Mouse (Mus musculus) stomach, embryonic 14.5 days (tissue): Measurements from ENCODE around the gene Krt80. TPM values are rescaled to one million over a fixed set of nuclear protein-coding genes. Genes with fewer than 3 reads are reported as not detected.

Experiments
- ATAC-seq: fragments of 200-750 bp; cut with Nextera tagmentation; 2 replicates; pipeline ENCODE4 v1.8.0; 2017; ENCODE audit warnings: low read depth, moderate TSS enrichment; ENCODE audit not compliant: insufficient number of reproducible peaks, insufficient read depth, low FRiP score
- H3K27ac ChIP-seq: fragments of 300-500 bp; sonication (generic); 2 replicates; pipeline ENCODE4 v1.5.1; 2014; ENCODE audit warnings: mild to moderate bottlenecking, low read length, moderate library complexity, mixed read lengths
- H3K27me3 ChIP-seq: fragments of 300-500 bp; sonication (generic); 2 replicates; pipeline ENCODE4 v1.6.1; 2014; ENCODE audit warnings: low read length, control low read depth, mixed read lengths; ENCODE audit not compliant: control insufficient read depth, insufficient read depth
- H3K36me3 ChIP-seq: fragments of 300-500 bp; sonication (generic); 2 replicates; pipeline ENCODE4 v1.6.1; 2014; ENCODE audit warnings: mild to moderate bottlenecking, control low read depth, low read length, moderate library complexity, mixed read lengths; ENCODE audit not compliant: control insufficient read depth, insufficient read depth
- H3K4me1 ChIP-seq: fragments of 300-500 bp; sonication (generic); 2 replicates; pipeline ENCODE4 v1.6.1; 2014; ENCODE audit warnings: low read length, control low read depth, mixed read lengths; ENCODE audit not compliant: control insufficient read depth, insufficient read depth
- H3K4me2 ChIP-seq: fragments of 300-500 bp; sonication (generic); replicated peaks from 2 replicates; pipeline ENCODE4 v1.6.1; 2014; ENCODE audit warnings: low read depth, low read length, control low read depth
- H3K4me3 ChIP-seq: fragments of 300-500 bp; sonication (generic); 2 replicates; pipeline ENCODE4 v1.5.1; 2014; ENCODE audit warnings: low read depth, low read length, control low read depth
- H3K9ac ChIP-seq: fragments of 300-500 bp; sonication (generic); replicated peaks from 2 replicates; pipeline ENCODE4 v1.6.1; 2014; ENCODE audit warnings: low read depth, mild to moderate bottlenecking, control low read depth, low read length, moderate library complexity, mixed read lengths
- H3K9me3 ChIP-seq: fragments of 300-500 bp; sonication (generic); 2 replicates; pipeline ENCODE4 v1.6.1; 2016; ENCODE audit warnings: low read depth, low read length, control low read depth; ENCODE audit not compliant: control insufficient read depth
- WGBS: fragments of 180-500 bp; shearing (Covaris S2); extraction: QIAGEN DNeasy Blood & Tissue Kit; methylation state at CpG from one replicate; pipeline ENCODE4 v1.1.7; 2014; 5-methylcytosine and 5-hydroxymethylcytosine counted together
- polyA plus RNA-seq: library from polyadenylated mRNA; unstranded; fragments of >200 nt; fragmentation: Nextera tagmentation; extraction: Ambion mirVana; gene quantifications from 2 replicates; pipeline ENCODE4 v1.2.1, GENCODE M21; 2014

Gene Krt80
- polyA plus RNA-seq, 1 experiment from 2014 or later, result 2.4 TPM

- H3K4me3 ChIP-seq, result no peak overlapping the region
- no peaks in the 10 kb centered on the region for H3K27me3 ChIP-seq
- 74% methylated on average over 2 of the region's 2 CpGs for WGBS
- H3K4me2 ChIP-seq, result no peak overlapping the region
- H3K4me1 ChIP-seq, result no peaks in the 10 kb centered on the region
- H3K27ac ChIP-seq, result no peak overlapping the region
- no peak for ATAC-seq
- H3K9ac ChIP-seq, result no peak overlapping the region
- H3K9me3 ChIP-seq, result no peaks in the 10 kb centered on the region
- no peaks in the 10 kb centered on the region for H3K36me3 ChIP-seq
Observed at GRCm38 (mm10) chr15:101397683-101398082, 27.7 kb upstream of the Krt80 start.

GRCm38 (mm10) chr15:101396921-101397320 lies 27.0 kb upstream of the Krt80 start:
- Histone ChIP-seq H3K4me3 (no peak overlapping the region), H3K9me3 (no peaks in the 10 kb centered on the region), H3K27ac (no peak overlapping the region), H3K27me3 (no peaks in the 10 kb centered on the region), H3K9ac (no peak overlapping the region), H3K4me1 (no peaks in the 10 kb centered on the region), H3K36me3 (no peaks in the 10 kb centered on the region), H3K4me2 (no peak overlapping the region)
- 67% methylated on average over 3 of the region's 3 CpGs for WGBS
- no peak for ATAC-seq

DNA sequence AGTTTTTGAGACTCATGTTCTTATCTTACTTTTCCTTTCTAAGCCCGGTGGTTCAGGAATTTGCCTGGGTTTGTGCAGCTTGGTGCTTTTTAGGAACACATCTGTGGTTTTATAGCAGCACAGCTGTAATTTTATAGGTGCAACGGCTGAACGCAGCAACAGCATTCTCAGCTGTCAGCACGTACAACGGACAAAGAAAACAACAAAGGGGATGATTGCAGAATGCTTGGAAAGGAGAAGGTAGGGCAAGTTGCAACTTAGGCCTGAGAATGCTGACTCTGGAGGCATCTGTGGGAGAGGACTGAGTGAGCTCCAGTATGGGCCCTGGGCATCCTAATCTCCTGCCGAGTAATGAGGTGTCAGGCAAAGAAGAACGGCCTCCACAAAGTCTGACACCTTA lies 26.5 kb upstream of the Krt80 start:
- Histone ChIP-seq H3K9me3 (no peaks in the 10 kb centered on the region), H3K9ac (no peak overlapping the region), H3K27me3 (no peaks in the 10 kb centered on the region), H3K36me3 (no peaks in the 10 kb centered on the region), H3K4me1 (no peaks in the 10 kb centered on the region), H3K4me2 (no peak overlapping the region), H3K4me3 (no peak overlapping the region), H3K27ac (no peak overlapping the region)
- ATAC-seq, result no peak
- WGBS, result 53% methylated on average over 7 of the region's 7 CpGs

- no peak for ATAC-seq
- WGBS, result 61% methylated on average over 7 of the region's 7 CpGs
- H3K9ac ChIP-seq, result no peak overlapping the region
- H3K9me3 ChIP-seq, result no peaks in the 10 kb centered on the region
- H3K4me2 ChIP-seq, result no peak overlapping the region
- H3K27ac ChIP-seq, result no peak overlapping the region
- no peaks in the 10 kb centered on the region for H3K27me3 ChIP-seq
- no peaks in the 10 kb centered on the region for H3K36me3 ChIP-seq
- H3K4me1 ChIP-seq, result no peaks in the 10 kb centered on the region
- no peak overlapping the region for H3K4me3 ChIP-seq
Observed at GRCm38 (mm10) chr15:101394908-101395307, 24.9 kb upstream of the Krt80 start.

DNA sequence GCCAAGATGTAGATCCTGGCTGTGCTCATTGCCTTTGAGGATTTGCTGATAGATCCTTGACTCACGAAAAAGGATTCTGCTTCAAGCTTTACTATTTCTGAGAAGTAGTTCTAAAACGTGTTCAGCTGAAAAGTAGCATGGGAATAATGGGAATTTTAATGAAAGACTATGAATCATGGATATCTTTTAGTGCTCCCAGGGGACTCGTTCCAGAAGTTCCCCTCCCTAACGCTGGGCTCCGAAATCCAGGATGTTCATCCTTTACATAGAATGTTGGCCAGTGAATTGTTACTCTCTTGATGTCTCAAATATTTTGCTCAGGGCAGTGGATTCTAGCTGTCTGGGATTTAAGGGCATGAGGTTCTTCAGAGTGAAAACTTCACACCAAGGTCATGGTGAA lies 22.3 kb upstream of the Krt80 start:
- no peak overlapping the region for H3K27ac ChIP-seq
- no peak for ATAC-seq
- 86% methylated on average over 5 of the region's 5 CpGs for WGBS
- H3K9me3 ChIP-seq, result no peaks in the 10 kb centered on the region
- no peak overlapping the region for H3K9ac ChIP-seq
- H3K4me3 ChIP-seq, result no peak overlapping the region
- H3K36me3 ChIP-seq, result no peaks in the 10 kb centered on the region
- no peak overlapping the region for H3K4me2 ChIP-seq
- H3K27me3 ChIP-seq, result no peaks in the 10 kb centered on the region
- peaks cover 6% of the 10 kb centered on the region; the same call in 1 of the 2 replicates for H3K4me1 ChIP-seq

DNA sequence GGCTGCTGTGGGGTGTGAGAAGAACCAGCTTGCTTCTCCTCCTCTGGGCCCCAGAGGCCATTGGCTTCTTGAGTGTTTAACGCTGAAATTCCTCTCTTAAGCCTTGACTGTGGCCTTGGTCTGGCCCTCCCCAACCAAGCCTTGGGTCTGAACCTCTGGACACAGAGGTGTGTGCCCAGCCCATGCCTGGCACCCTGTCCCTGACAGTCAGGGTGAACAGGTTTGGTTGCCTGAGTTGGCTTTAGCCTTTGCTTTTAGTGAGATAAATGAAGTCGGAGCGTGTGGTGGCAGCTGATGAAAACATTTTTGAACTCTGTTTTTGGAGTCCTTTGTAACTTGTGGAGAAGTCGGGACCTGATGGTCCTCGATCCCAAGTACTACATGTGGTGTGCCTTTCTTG lies 20.2 kb upstream of the Krt80 start:
- H3K4me1 ChIP-seq, result peaks cover 6% of the 10 kb centered on the region; the same call in 1 of the 2 replicates
- H3K9ac ChIP-seq, result no peak overlapping the region
- no peak for ATAC-seq
- WGBS, result 77% methylated on average over 5 of the region's 5 CpGs
- no peak overlapping the region for H3K27ac ChIP-seq
- H3K4me3 ChIP-seq, result no peak overlapping the region
- H3K27me3 ChIP-seq, result no peaks in the 10 kb centered on the region
- H3K9me3 ChIP-seq, result no peaks in the 10 kb centered on the region
- no peak overlapping the region for H3K4me2 ChIP-seq
- no peaks in the 10 kb centered on the region for H3K36me3 ChIP-seq

DNA sequence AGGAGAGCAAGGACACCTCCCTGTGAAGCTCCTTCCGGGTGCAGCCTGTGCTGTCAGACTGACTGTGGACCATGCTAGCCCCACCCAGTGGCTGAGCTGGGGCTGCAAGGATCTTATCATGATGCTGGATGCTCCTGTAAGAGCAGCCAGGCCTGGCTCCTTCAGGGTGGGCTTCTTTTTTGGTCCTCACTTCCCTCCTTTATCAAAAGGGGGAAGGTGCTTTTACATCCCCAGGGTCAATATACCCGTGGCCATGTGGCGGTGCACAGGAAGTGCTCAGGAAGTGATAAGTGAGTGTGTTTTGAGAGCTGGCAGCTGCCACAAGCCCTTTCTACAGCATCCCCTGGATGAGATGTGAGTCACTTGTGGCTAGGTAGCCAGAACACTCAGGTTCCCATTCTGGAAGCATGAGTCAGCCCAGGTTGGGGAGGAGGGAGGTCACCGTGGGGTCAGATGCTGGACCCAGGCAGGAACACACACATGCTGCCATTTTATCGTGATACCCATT lies 18.1 kb upstream of the Krt80 start:
- 34% methylated on average over 5 of the region's 5 CpGs for WGBS

DNA sequence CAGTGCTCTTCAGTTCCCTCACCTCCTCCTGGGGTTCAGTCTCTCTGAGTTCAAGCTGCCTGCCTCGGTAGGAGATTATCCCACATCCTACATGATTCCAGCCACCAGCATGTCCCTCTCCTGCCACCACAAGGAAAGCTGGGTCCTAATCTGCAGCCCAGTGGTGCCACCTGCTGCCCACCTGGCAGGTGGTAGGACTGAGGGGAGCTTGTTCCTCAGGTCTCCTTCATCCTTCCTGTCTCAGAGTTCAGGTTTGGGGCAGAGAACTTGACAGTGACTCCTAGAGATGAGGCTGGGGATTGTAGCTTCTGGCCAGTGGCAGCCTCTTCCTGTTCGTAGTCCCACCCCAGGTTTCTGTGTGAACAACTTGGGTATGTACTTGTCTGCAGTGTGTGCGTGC lies 17.2 kb upstream of the Krt80 start:
- Histone ChIP-seq H3K9ac (no peak overlapping the region), H3K4me1 (peaks cover 6% of the 10 kb centered on the region; the same call in 1 of the 2 replicates), H3K27me3 (no peaks in the 10 kb centered on the region), H3K4me3 (no peak overlapping the region), H3K27ac (no peak overlapping the region), H3K9me3 (no peaks in the 10 kb centered on the region), H3K36me3 (no peaks in the 10 kb centered on the region), H3K4me2 (no peak overlapping the region)
- 55% methylated on average over 3 of the region's 3 CpGs for WGBS
- ATAC-seq, result no peak

More for the DNA sequence above, 18.1 kb upstream of the Krt80 start:
- Histone ChIP-seq H3K27me3 (no peaks in the 10 kb centered on the region), H3K36me3 (no peaks in the 10 kb centered on the region), H3K4me3 (no peak overlapping the region), H3K4me1 (peaks cover 6% of the 10 kb centered on the region; the same call in 1 of the 2 replicates), H3K9ac (no peak overlapping the region), H3K4me2 (no peak overlapping the region), H3K9me3 (no peaks in the 10 kb centered on the region), H3K27ac (no peak overlapping the region)
- ATAC-seq, result 0 out of 2 replicates have a peak, but pooled peaks have one; percentile 31

- no peak overlapping the region for H3K9ac ChIP-seq
- no peaks in the 10 kb centered on the region for H3K36me3 ChIP-seq
- no peaks in the 10 kb centered on the region for H3K9me3 ChIP-seq
- no peak overlapping the region for H3K4me2 ChIP-seq
- H3K27ac ChIP-seq, result no peak overlapping the region
- no peak for ATAC-seq
- H3K4me3 ChIP-seq, result no peak overlapping the region
- WGBS, result 81% methylated on average over 6 of the region's 6 CpGs
- H3K4me1 ChIP-seq, result peaks cover 9% of the 10 kb centered on the region; the same call in 1 of the 2 replicates
- H3K27me3 ChIP-seq, result no peaks in the 10 kb centered on the region
Observed at GRCm38 (mm10) chr15:101385064-101385463, 15.1 kb upstream of the Krt80 start.
